Mouse (Mus musculus): ENCODE data around the gene Dqx1.

DNA sequence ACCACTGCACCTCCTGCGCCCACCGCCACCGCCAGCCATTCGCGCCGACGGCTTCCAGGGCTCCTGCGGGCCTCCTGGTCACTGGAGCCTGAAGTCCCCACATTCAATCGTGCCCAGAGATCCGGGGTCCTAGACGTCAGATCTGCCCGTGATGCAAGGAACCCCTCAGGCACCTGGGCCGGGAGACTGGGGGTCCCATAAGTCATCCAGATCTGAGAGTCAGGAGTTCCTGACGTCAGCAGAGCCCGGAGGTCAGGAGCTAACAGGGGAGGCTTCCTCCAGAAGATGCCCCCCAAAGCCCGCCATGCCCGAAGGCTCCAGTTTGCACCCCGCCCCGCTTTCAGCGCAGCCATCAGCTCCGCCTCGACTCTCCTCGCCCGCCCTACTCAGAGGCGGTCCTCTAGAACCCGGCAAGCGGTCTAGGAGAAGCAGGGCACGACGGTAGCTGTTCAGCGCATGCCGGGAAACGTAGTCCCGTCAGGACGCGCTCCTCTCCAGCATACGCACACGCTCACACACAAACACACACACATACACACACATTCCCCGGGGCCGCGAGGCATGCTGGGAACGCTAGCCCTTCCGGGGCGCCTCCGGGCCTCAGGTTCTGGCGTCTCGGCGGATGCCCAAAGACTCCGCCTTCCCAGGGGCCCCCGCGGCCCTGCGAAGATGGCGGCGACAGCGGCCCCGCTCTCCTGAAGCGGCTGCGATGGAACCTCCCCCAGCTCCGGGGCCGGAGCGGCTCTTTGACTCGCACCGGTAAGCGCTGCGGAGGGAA is 3.4 kb upstream of the Dqx1 start, which contains the start of gene Aup1:
- TF ChIP-seq POLR2A (IDR thresholded peaks at IDR 0.05; ENCODE audit: low read depth, low read length), result peak; percentile 72
- no peak for TF ChIP-seq CTCF (IDR thresholded peaks at IDR 0.05; ENCODE audit: extremely low read depth, insufficient read length, insufficient replicate concordance, low read depth, low read length)

Data from small intestine, adult 2 months (tissue).